Mouse (Mus musculus) mouse embryonic stem cell (cell line): ENCODE data around the gene Clstn2.

Source experiments
- in situ Hi-C, 2 experiments: fragments of 300-500 bp; cut with MboI; formaldehyde crosslinking; loops; 1 replicate in 1 of 2; 3 replicates in 1 of 2; pipeline ENCODE4 v1.14.3; 2019 to 2020; ENCODE audit warnings: low sequenced_read_pairs in 2 of 2, low pct_unique_long_range_greater_than_20kb in 1 of 2, mixed read lengths in 1 of 2; ENCODE audit not compliant: unreplicated experiment in 1 of 2

The Clstn2 gene

GRCm38 (mm10) chr9:97956407-97957106 lies 76.4 kb downstream of the Clstn2 start:
- in situ Hi-C loops, result no loop called here

- in situ Hi-C loops, result no loop called here
Measured at GRCm38 (mm10) chr9:97953746-97954359, 79.1 kb downstream of the Clstn2 start.

- in situ Hi-C loops, result no loop called here
Measured at GRCm38 (mm10) chr9:97950378-97951006, 82.5 kb downstream of the Clstn2 start.

GRCm38 (mm10) chr9:97919326-97919725 lies 113.7 kb downstream of the Clstn2 start:
- in situ Hi-C loops, result no loop called here

- in situ Hi-C loops, result no loop called here
Measured at GRCm38 (mm10) chr9:97891415-97891814, 141.6 kb downstream of the Clstn2 start.

- in situ Hi-C loops, result no loop called here
Measured at GRCm38 (mm10) chr9:97883336-97883735, 149.6 kb downstream of the Clstn2 start.

GRCm38 (mm10) chr9:97867013-97867700 lies 165.8 kb downstream of the Clstn2 start:
- in situ Hi-C loops, result no loop called here

GRCm38 (mm10) chr9:97852859-97853258 lies 180.1 kb downstream of the Clstn2 start:
- in situ Hi-C loops, result no loop called here

GRCm38 (mm10) chr9:97847873-97848838 lies 184.8 kb downstream of the Clstn2 start:
- in situ Hi-C loops, result no loop called here

GRCm38 (mm10) chr9:97842054-97842453 lies 190.9 kb downstream of the Clstn2 start:
- in situ Hi-C loops, result no loop called here

GRCm38 (mm10) chr9:97831216-97831615 lies 201.8 kb downstream of the Clstn2 start:
- in situ Hi-C loops, result no loop called here

- in situ Hi-C loops, result no loop called here
Measured at GRCm38 (mm10) chr9:97829919-97830318, 203.1 kb downstream of the Clstn2 start.

- in situ Hi-C loops, result no loop called here
Measured at GRCm38 (mm10) chr9:97827689-97828088, 205.3 kb downstream of the Clstn2 start.

GRCm38 (mm10) chr9:97826077-97826947 lies 206.7 kb downstream of the Clstn2 start:
- in situ Hi-C loops, result no loop called here

- in situ Hi-C loops, result no loop called here
Measured at GRCm38 (mm10) chr9:97817116-97817515, 215.9 kb downstream of the Clstn2 start.

GRCm38 (mm10) chr9:97816143-97816805 lies 216.7 kb downstream of the Clstn2 start:
- in situ Hi-C loops, result no loop called here

GRCm38 (mm10) chr9:97813157-97813556 lies 219.8 kb downstream of the Clstn2 start:
- in situ Hi-C loops, result no loop called here
